Mouse (Mus musculus): ENCODE measurements around the gene Sox4. TPM values are rescaled to one million over a fixed set of nuclear protein-coding genes. Genes with fewer than 3 reads are reported as not detected.

Gene Sox4
- polyA plus RNA-seq, 1 experiment, result 42.4 TPM

DNA sequence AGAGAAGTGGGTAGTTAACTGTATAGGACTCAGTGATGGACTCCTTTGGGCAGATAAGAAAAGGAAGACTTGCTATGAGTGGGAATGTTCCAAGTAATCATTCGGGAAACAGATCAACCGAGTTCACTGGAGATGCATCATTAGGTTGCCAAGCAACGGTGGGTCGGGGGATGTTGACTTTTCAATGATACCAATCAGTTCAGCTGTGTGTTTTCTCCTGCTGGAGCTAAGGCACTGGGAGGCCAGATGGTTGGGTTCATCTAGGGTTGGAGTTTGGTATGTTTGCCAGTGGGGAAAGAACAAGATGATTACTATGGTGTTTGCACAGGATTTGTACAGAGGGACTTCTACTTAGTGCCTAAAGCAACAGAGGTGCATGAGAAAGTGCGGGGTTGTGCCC is 21.1 kb upstream of the Sox4 start:
- no peak overlapping the region for H3ac ChIP-seq (ENCODE audit: control insufficient read depth, insufficient read length, low read depth)
- H3K79me2 ChIP-seq (ENCODE audit: control insufficient read depth, insufficient read depth), result no peaks in the 10 kb centered on the region
- H3K27me3 ChIP-seq (ENCODE audit: control insufficient read depth, insufficient read depth, insufficient read length), result no peaks in the 10 kb centered on the region
- TF ChIP-seq CEBPB (IDR thresholded peaks at IDR 0.05; ENCODE audit: low read depth) (no peak), USF1 (IDR thresholded peaks at IDR 0.05; ENCODE audit: low read depth) (no peak), MYOG (IDR thresholded peaks at IDR 0.05; ENCODE audit: control insufficient read depth, extremely low read depth, insufficient read length) (no peak), MYOD1 (IDR thresholded peaks at IDR 0.05; ENCODE audit: control insufficient read depth, insufficient read length, low read depth) (no peak), FOSL1 (IDR thresholded peaks at IDR 0.05; ENCODE audit: insufficient read depth, low read length, poor library complexity, severe bottlenecking) (no peak), CTCF (IDR thresholded peaks at IDR 0.05; ENCODE audit: control insufficient read depth, insufficient read depth, insufficient read length) (no peak), MAX (IDR thresholded peaks at IDR 0.05) (no peak)
- H3K36me3 ChIP-seq (ENCODE audit: control insufficient read depth, insufficient read depth), result no peaks in the 10 kb centered on the region
- H3K79me3 ChIP-seq (ENCODE audit: low read depth), result no peaks in the 10 kb centered on the region
- H3K4me3 ChIP-seq (ENCODE audit: insufficient read depth, poor library complexity, severe bottlenecking), result no peak overlapping the region

DNA sequence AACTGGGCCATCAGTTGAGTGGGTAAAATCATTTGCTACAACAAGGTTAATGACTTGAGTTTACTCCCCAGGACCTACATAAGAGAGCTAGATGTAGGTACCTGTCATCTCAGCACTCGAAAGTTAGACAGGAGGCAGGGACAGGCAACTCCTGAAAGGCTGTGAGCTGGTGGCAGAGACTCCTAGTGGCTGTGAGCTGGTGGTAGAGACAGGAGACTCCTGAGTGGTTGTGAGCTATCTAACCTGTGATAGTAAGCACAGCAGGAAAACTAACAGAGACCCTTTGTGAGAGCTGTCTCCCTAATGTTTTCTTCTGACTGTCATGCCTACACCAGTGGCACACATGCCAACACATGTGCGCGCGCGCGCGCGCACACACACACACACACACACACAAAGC is 7.4 kb upstream of the Sox4 start:
- Histone ChIP-seq H3K79me2 (ENCODE audit: control insufficient read depth, insufficient read depth) (no peaks in the 10 kb centered on the region), H3K36me3 (ENCODE audit: control insufficient read depth, insufficient read depth) (no peaks in the 10 kb centered on the region), H3K4me3 (ENCODE audit: insufficient read depth, poor library complexity, severe bottlenecking) (no peak overlapping the region), H3ac (ENCODE audit: control insufficient read depth, insufficient read length, low read depth) (no peak overlapping the region), H3K79me3 (ENCODE audit: low read depth) (no peaks in the 10 kb centered on the region), H3K27me3 (ENCODE audit: control insufficient read depth, insufficient read depth, insufficient read length) (no peaks in the 10 kb centered on the region)
- TF ChIP-seq MYOD1 (IDR thresholded peaks at IDR 0.05; ENCODE audit: control insufficient read depth, insufficient read length, low read depth) (no peak), MAX (IDR thresholded peaks at IDR 0.05) (no peak), CEBPB (IDR thresholded peaks at IDR 0.05; ENCODE audit: low read depth) (no peak), USF1 (IDR thresholded peaks at IDR 0.05; ENCODE audit: low read depth) (no peak), CTCF (IDR thresholded peaks at IDR 0.05; ENCODE audit: control insufficient read depth, insufficient read depth, insufficient read length) (no peak), MYOG (IDR thresholded peaks at IDR 0.05; ENCODE audit: control insufficient read depth, extremely low read depth, insufficient read length) (no peak)

DNA sequence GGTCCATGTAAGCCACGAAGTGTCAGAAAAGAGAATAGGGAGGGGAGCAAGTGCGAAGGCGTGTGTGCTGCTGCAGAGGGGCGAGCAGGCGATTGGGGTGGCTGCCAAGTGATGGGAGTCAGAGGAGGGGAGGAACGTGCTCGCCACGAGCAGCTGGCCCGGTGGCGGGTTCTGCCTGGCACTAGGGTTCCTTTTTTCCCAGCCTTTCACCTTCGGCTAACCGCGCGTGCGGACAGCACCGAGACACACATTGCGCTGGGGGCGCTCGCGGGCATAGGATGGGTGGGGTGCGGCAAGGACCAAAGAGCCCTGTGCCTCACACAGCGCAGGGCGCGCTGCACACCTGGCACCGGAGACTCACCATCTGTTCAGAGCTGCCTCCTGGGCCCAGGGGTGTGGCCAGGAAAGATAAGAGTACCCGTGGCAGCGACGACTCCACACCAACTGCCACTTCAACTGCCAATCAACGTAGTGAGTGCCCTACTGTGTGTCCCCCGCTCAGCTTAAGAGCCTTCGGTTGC is 6.0 kb upstream of the Sox4 start:
- TF ChIP-seq FOSL1 (IDR thresholded peaks at IDR 0.05; ENCODE audit: insufficient read depth, low read length, poor library complexity, severe bottlenecking) (no peak), CTCF (IDR thresholded peaks at IDR 0.05; ENCODE audit: control insufficient read depth, insufficient read depth, insufficient read length) (peak; percentile 60), MYOD1 (IDR thresholded peaks at IDR 0.05; ENCODE audit: control insufficient read depth, insufficient read length, low read depth) (no peak), CEBPB (IDR thresholded peaks at IDR 0.05; ENCODE audit: low read depth) (no peak)
- H3K36me3 ChIP-seq (ENCODE audit: control insufficient read depth, insufficient read depth), result no peaks in the 10 kb centered on the region
- H3K79me3 ChIP-seq (ENCODE audit: low read depth), result no peaks in the 10 kb centered on the region

DNA sequence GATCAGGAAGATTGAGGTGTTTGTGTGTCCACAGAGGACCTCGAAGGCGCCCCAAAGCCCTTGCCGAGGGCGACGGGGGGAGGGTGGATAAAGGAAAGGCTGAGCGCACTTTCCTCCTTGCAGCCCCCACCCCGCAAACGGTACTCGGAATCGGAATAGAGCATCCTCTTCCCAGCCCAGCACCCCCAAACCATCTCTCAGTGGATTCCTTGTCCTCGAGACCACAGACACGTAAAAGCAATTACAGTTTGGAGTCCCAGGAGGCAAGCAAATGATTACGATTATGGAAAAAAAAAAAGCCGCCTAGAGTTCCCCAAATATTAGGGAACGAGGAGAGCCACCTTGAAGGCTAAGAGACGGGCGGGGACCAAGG is 5.5 kb upstream of the Sox4 start:
- Histone ChIP-seq H3K79me3 (ENCODE audit: low read depth) (no peaks in the 10 kb centered on the region), H3K36me3 (ENCODE audit: control insufficient read depth, insufficient read depth) (no peaks in the 10 kb centered on the region)
- TF ChIP-seq FOSL1 (IDR thresholded peaks at IDR 0.05; ENCODE audit: insufficient read depth, low read length, poor library complexity, severe bottlenecking) (no peak), MYOD1 (IDR thresholded peaks at IDR 0.05; ENCODE audit: control insufficient read depth, insufficient read length, low read depth) (no peak), MAX (IDR thresholded peaks at IDR 0.05) (no peak), CEBPB (IDR thresholded peaks at IDR 0.05; ENCODE audit: low read depth) (no peak), USF1 (IDR thresholded peaks at IDR 0.05; ENCODE audit: low read depth) (no peak)

More for the DNA sequence above, 6.0 kb upstream of the Sox4 start:
- H3ac ChIP-seq (ENCODE audit: control insufficient read depth, insufficient read length, low read depth), result peak overlapping the region; percentile 0
- H3K79me2 ChIP-seq (ENCODE audit: control insufficient read depth, insufficient read depth), result no peaks in the 10 kb centered on the region
- no peaks in the 10 kb centered on the region for H3K27me3 ChIP-seq (ENCODE audit: control insufficient read depth, insufficient read depth, insufficient read length)
- H3K4me3 ChIP-seq (ENCODE audit: insufficient read depth, poor library complexity, severe bottlenecking), result no peak overlapping the region

DNA sequence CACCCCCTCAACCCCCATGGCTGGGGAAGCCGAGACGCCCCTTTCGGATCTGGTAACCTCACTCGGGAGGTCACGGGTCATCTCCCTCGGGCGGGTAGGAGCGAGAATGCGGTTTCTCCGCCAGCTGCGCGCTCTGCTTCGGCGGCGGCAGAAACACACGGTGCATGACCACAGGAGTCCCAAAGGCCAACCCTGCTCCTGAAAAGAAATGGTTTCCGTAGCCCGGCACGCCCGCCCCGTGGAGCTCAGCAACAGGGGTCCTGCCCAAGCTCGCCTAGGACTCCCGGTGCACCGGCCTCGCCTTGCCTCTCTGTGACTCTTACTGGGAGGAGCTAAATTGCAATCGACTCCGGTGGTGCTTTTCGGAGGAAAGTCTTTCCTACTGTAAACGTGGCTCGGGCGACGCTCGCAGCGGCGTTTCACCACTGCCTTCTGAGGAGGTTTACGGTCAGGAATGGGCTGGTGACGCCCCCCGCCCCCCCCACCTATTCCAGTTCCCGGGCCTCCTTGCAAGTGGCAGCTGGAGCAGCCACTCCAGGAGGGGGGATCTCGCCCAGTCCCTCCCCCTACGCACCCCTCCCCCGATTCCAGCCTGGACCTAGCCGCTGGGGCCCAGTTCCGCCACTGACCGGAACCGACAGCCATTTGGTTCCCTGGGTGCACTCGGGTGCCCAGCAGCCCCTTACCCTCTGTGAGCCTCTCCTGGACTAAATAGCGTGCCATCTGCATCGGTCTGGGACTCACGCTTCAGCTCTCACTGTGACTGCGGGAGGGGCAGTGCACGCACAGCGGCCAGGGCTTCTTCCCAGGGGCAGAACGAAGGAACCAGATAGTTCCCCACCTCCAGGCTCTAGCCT is 4.9 kb upstream of the Sox4 start:
- Histone ChIP-seq H3K27me3 (ENCODE audit: control insufficient read depth, insufficient read depth, insufficient read length) (no peaks in the 10 kb centered on the region), H3K36me3 (ENCODE audit: control insufficient read depth, insufficient read depth) (no peaks in the 10 kb centered on the region), H3K79me2 (ENCODE audit: control insufficient read depth, insufficient read depth) (peaks cover under 1% of the 10 kb centered on the region), H3K4me3 (ENCODE audit: insufficient read depth, poor library complexity, severe bottlenecking) (peak overlapping the region; percentile 46), H3K79me3 (ENCODE audit: low read depth) (no peaks in the 10 kb centered on the region), H3ac (ENCODE audit: control insufficient read depth, insufficient read length, low read depth) (peak overlapping the region; percentile 88)
- TF ChIP-seq MAX (IDR thresholded peaks at IDR 0.05), result peak; percentile 32
- no peak for TF ChIP-seq MYOD1 (IDR thresholded peaks at IDR 0.05; ENCODE audit: control insufficient read depth, insufficient read length, low read depth)

More for the DNA sequence above, 5.5 kb upstream of the Sox4 start:
- peak overlapping the region; percentile 88 for H3ac ChIP-seq (ENCODE audit: control insufficient read depth, insufficient read length, low read depth)
- peak overlapping the region; percentile 46 for H3K4me3 ChIP-seq (ENCODE audit: insufficient read depth, poor library complexity, severe bottlenecking)
- H3K27me3 ChIP-seq (ENCODE audit: control insufficient read depth, insufficient read depth, insufficient read length), result no peaks in the 10 kb centered on the region
- H3K79me2 ChIP-seq (ENCODE audit: control insufficient read depth, insufficient read depth), result no peaks in the 10 kb centered on the region

DNA sequence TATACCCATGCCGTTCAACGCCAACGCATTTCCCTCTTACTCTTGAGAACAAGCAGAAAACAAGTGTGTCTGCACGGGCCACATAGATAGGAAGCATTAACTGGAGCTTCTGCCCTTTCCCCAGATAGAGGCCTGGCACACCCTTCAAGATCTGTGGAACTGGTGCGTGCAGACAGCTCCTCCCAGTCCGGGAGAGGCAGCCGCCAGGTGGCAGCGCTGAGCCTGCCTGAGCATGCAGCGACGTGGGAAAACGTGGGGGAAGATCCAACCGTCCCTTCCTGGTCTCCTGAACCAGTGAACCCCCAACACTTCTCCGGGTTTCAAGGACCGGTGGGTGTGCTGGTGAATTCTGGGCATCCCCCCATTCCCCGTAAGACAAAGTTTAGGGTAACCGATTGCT is 4.3 kb upstream of the Sox4 start:
- H3K79me3 ChIP-seq (ENCODE audit: low read depth), result no peaks in the 10 kb centered on the region
- peaks cover 8% of the 10 kb centered on the region for H3K79me2 ChIP-seq (ENCODE audit: control insufficient read depth, insufficient read depth)
- H3K36me3 ChIP-seq (ENCODE audit: control insufficient read depth, insufficient read depth), result no peaks in the 10 kb centered on the region
- H3ac ChIP-seq (ENCODE audit: control insufficient read depth, insufficient read length, low read depth), result peak overlapping the region; percentile 88
- TF ChIP-seq CEBPB (IDR thresholded peaks at IDR 0.05; ENCODE audit: low read depth) (no peak), MAX (IDR thresholded peaks at IDR 0.05) (peak; percentile 82), CTCF (IDR thresholded peaks at IDR 0.05; ENCODE audit: control insufficient read depth, insufficient read depth, insufficient read length) (peak; percentile 98)
- H3K4me3 ChIP-seq (ENCODE audit: insufficient read depth, poor library complexity, severe bottlenecking), result peak overlapping the region; percentile 46
- no peaks in the 10 kb centered on the region for H3K27me3 ChIP-seq (ENCODE audit: control insufficient read depth, insufficient read depth, insufficient read length)

Data from C2C12 (cell line).